Mouse (Mus musculus): ENCODE results near the gene Fbxw13.
"Not testable (repeated sequence)": the region's sequence is repeated elsewhere in the genome, so short reads cannot be mapped to it uniquely, and the experiment has no call there.

Gene Fbxw13

GRCm38 (mm10) chr9:109195875-109196274, at the start of gene Fbxw13:
Gene Fbxw13 (minus strand): TSS chr9:109195975.
- not testable (repeated sequence) for DNase-seq (ENCODE audit: low read depth, low spot score)

DNA sequence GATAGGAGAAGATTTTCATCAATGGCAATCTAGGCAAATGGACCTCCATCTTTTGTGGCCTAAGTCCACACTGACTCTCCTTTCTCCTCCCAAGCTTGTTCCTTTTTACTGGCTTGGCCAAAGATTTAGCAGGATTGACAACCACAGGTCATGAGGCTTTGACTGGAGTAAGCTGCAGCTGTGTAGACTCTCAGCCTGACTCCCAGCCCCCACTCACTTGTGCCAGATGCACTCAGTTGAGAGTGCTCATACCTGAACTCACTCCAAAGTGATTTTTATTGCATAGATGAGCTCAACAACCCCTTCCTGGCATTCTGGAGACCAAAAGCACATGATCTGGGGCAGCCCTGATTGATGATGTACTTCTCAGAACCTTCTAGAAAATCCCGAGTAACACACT, 38.9 kb upstream of the Fbxw13 start, which contains the start of gene Fbxw20:
TSS of gene Fbxw20 (minus strand) at position 101 of the 400 bp plus-strand sequence.
- DNase-seq (ENCODE audit: low read depth, low spot score), result no peak

DNA sequence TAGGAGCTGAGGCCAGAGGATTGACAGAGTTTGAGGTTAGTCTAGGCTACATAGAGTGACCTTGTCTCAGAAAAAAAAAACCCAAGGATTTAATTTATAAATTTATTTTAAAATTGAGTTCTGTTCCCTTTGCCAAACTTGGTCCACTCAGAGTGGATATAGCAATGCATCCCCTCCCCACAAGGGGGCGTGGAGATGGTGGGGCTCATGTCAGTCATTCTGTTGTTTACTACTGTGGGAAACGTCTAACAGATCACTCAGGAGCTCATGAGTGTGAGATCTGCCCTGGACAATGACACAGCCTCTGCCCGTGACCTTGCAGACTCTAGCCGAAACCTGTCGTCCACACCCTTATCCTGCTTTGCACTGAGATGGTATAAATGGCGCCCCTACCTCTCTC, 22.7 kb upstream of the Fbxw13 start:
- DNase-seq (ENCODE audit: low read depth, low spot score), result peak; percentile 11

DNA sequence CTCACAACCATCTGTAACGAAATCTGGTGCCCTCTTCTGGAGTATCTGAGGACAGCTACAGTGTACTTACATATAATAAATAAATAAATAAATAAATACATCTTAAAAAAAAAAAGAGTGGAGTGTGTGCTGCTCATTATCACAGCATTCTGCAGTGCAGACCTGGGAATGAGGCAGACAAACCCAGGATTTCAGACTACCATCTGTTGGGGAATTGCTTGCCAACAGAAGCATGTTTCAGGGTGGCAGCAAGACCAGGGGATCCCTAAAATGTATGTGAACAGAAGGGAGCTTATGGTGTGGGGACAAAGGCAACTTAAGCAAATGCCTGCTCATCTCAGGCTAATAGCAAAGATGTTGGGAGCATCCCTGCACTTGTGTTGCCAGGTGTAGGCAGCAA, 5.6 kb upstream of the Fbxw13 start:
- not testable (repeated sequence) for DNase-seq (ENCODE audit: low read depth, low spot score)

DNA sequence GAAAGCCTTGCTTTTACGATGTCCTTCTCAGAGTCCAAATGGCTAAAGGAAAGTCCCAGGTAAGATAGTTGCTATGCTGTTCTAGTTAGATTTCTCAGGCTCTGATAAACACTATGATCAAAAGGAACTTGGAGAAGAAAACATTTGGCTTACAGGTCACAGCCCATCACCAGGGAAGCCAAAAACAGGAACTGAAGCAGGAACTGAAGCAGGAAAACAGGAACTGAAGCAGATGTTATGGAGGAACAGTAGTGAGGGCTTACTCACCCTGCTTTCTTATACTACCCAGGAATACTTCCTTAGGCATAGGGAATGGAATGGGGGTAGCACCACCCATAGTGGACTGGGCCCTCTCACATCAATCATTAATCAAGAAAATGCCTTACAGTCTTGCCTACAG, 4.6 kb upstream of the Fbxw13 start:
- DNase-seq (ENCODE audit: low read depth, low spot score), result no peak

DNA sequence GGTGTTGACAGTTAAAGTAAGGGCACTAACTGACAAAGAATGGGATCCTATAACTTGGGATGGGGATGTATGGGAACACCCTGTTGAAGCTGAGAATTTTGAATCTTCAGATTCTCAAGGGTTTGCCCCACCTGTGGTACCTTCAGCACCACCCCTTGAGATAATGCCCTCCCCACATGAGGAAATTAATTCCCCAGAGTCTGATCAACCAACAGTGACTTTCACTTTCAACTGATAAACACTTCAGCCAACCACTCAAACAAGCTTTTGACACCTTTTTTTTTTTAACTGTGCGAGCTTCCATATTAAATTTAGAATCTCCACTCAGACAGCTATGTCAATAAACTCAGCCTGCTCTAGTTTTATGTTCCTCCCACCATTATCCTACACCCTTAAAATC, 3.6 kb upstream of the Fbxw13 start:
- no peak for DNase-seq (ENCODE audit: low read depth, low spot score)

DNA sequence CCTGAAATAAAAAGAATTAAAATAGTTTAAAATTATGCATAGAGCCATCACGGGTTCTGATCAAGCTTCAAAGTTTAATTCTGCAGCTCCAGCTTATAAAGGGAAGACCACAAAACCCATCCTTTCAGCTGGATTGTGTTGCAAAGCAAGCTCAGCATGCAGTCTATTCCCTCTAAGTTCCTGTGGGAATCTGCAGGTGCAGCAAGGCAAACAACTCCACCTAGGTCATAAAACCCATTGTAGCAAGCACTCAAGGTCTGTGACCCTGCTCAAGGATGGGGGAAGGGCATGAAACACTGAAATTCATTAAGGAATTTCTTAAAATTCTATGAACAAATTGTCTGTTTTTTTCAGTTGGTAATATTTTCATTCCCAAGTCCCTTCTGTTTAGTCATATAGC, 18.6 kb downstream of the Fbxw13 start:
- peak; percentile 38 for DNase-seq (ENCODE audit: low read depth, low spot score)

GRCm38 (mm10) chr9:109176301-109176700, 19.5 kb downstream of the Fbxw13 start:
- DNase-seq (ENCODE audit: low read depth, low spot score), result no peak

GRCm38 (mm10) chr9:109167316-109167715, 28.5 kb downstream of the Fbxw13 start:
- DNase-seq (ENCODE audit: low read depth, low spot score), result no peak

- no peak for DNase-seq (ENCODE audit: low read depth, low spot score)
Measured at GRCm38 (mm10) chr9:109161941-109162340, 33.8 kb downstream of the Fbxw13 start, which contains the start of gene Fbxw21. Gene Fbxw21 (minus strand): TSS chr9:109162041.

DNA sequence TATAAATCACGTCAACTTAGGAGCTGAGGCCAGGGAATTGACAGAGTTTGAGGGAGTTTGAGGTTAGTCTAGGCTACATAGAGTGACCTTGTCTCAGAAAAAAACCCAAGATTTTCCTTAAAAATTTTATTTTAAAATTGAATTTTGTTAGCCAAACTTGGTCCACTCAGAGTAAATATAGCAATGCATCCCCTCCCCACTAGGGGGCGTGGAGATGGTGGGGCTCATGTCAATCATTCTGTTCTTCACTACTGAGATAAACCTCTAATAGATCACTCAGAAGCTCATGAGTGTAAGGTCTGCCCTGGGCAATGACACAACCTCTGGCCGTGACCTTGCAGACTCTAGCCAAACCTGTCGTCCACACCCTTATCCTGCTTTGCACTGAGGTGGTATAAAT, 55.4 kb downstream of the Fbxw13 start:
- not testable (repeated sequence) for DNase-seq (ENCODE audit: low read depth, low spot score)

DNA sequence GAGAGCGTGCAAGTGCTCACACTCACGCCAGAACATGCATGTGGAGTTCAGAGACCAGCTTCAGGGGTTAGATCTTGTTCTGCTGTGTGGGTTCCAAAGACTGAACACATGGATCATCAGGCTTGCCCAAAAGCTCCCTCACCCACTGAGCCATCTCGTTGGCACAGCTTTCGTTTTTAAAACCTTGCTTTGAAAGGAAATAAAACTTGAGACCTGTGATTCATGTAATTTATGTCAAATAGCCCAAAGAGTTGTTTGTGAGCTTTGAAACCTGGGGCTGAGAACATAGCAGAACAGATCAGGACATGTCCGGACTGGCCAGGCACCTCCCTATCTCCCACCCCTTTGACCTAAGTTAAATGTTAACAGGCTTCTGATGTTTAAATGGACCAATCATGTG, 65.7 kb downstream of the Fbxw13 start:
- DNase-seq (ENCODE audit: low read depth, low spot score), result no peak

Measured in WW6 (cell line).